Comparison of ENCODE assay signal across 7 mouse cellular contexts in genomic region chr12:82168820-82169533, GRCm38 (mm10). TPM values are rescaled to one million over a fixed set of nuclear protein-coding genes. Genes with fewer than 3 reads are reported as not detected.
DNase-seq lines count a peak whose midpoint lies in the region; ATAC-seq lines count a peak whose summit lies in the region.

TSS of gene Sipa1l1 (plus strand) at chr12:82169320.

- peak; percentile 85 for ATAC-seq in granulocyte monocyte progenitor cell, adult 5-6 weeks (replicated peaks; ENCODE audit: poor library complexity, severe bottlenecking)
- peak; percentile 92 for ATAC-seq in midbrain, embryonic 13.5 days

- H3K9ac ChIP-seq in midbrain, embryonic 13.5 days (replicated peaks), result peak within 1 kb of the TSS; percentile 91

- H3K36me3 ChIP-seq in embryonic facial prominence, embryonic 10.5 days (replicated peaks), result no peaks in the 10 kb centered on the region
- H3K36me3 ChIP-seq in limb, embryonic 10.5 days, result no peaks in the 10 kb centered on the region
- no peaks in the 10 kb centered on the region for H3K36me3 ChIP-seq in midbrain, embryonic 13.5 days

- WGBS in embryonic facial prominence, embryonic 10.5 days, result under 1% methylated on average over 40 of the region's 43 CpGs
- under 1% methylated on average over 37 of the region's 43 CpGs for WGBS in limb, embryonic 10.5 days
- under 1% methylated on average over 39 of the region's 43 CpGs for WGBS in midbrain, embryonic 13.5 days

- peak; percentile 95 for DNase-seq in adrenal gland, postnatal 10 days
- DNase-seq in embryonic facial prominence, embryonic 10.5 days (ENCODE audit: low spot score), result peak; percentile 98
- DNase-seq in kidney, adult 11 months, result peak; percentile 94
- DNase-seq in limb, embryonic 10.5 days (ENCODE audit: low spot score), result peak; percentile 98
- peak; percentile 78 for DNase-seq in spleen, adult 12 weeks (ENCODE audit: low spot score)

- peak within 1 kb of the TSS; percentile 99 for H3K27ac ChIP-seq in embryonic facial prominence, embryonic 10.5 days (replicated peaks)
- H3K27ac ChIP-seq in limb, embryonic 10.5 days, result peak within 1 kb of the TSS; percentile 98
- peak within 1 kb of the TSS; percentile 94 for H3K27ac ChIP-seq in midbrain, embryonic 13.5 days

- peak within 1 kb of the TSS; percentile 96 for H3K4me2 ChIP-seq in midbrain, embryonic 13.5 days (replicated peaks)

- H3K4me1 ChIP-seq in embryonic facial prominence, embryonic 10.5 days, result peaks cover 44% of the 10 kb centered on the region
- H3K4me1 ChIP-seq in limb, embryonic 10.5 days, result peaks cover 41% of the 10 kb centered on the region
- H3K4me1 ChIP-seq in midbrain, embryonic 13.5 days (replicated peaks), result peaks cover 34% of the 10 kb centered on the region

- no peaks in the 10 kb centered on the region for H3K27me3 ChIP-seq in embryonic facial prominence, embryonic 10.5 days (replicated peaks; ENCODE audit: low read depth, poor library complexity, severe bottlenecking)
- no peaks in the 10 kb centered on the region for H3K27me3 ChIP-seq in limb, embryonic 10.5 days (ENCODE audit: low read depth, poor library complexity, severe bottlenecking)
- H3K27me3 ChIP-seq in midbrain, embryonic 13.5 days, result 0 out of 2 replicates have a peak, but pooled peaks cover 10% of the 10 kb centered on the region

- peak within 1 kb of the TSS; percentile 98 for H3K4me3 ChIP-seq in embryonic facial prominence, embryonic 10.5 days
- peak within 1 kb of the TSS; percentile 91 for H3K4me3 ChIP-seq in limb, embryonic 10.5 days
- H3K4me3 ChIP-seq in midbrain, embryonic 13.5 days (replicated peaks), result peak within 1 kb of the TSS; percentile 87

- no peaks in the 10 kb centered on the region for H3K9me3 ChIP-seq in embryonic facial prominence, embryonic 10.5 days
- H3K9me3 ChIP-seq in limb, embryonic 10.5 days (replicated peaks), result no peaks in the 10 kb centered on the region
- H3K9me3 ChIP-seq in midbrain, embryonic 13.5 days, result no peaks in the 10 kb centered on the region

RNA-seq across cellular contexts. Expression of gene Sipa1l1, which starts in this region (rescaled TPM):
- total RNA-seq in adrenal gland, postnatal 10 days (2021), result 10 to 100 TPM; 35.2 to 44.3 TPM
- 34.0 and 36.5 TPM in 2 replicates for polyA plus RNA-seq in embryonic facial prominence, embryonic 10.5 days (2016; fragmentation: Nextera tagmentation; extraction: Ambion mirVana)
- 37.1 and 43.1 TPM in 2 replicates for total RNA-seq in granulocyte monocyte progenitor cell, adult 5-6 weeks (2014; fragmentation: Nextera tagmentation)
- 26.6 and 30.9 TPM in 2 replicates for total RNA-seq in granulocyte monocyte progenitor cell, adult 5-6 weeks (2017)
- polyA plus RNA-seq in limb, embryonic 10.5 days (2016; fragmentation: Nextera tagmentation; extraction: Ambion mirVana), result 28.3 and 37.0 TPM in 2 replicates
- polyA plus RNA-seq in midbrain, embryonic 13.5 days (2015; fragmentation: Nextera tagmentation; extraction: Ambion mirVana), result 14.3 and 15.7 TPM in 2 replicates

Comparison
In these comparisons a context has a peak if more than half of its experiments do, and no peak if none do; other contexts are left out.
1. Peak in every context shown above with its lines: DNase-seq, ATAC-seq, H3K4me3 ChIP-seq and H3K27ac ChIP-seq.